Mouse (Mus musculus): ENCODE data around the gene Rgl3. TPM values are rescaled to one million over a fixed set of nuclear protein-coding genes. Genes with fewer than 3 reads are reported as not detected.

Rgl3 gene
- polyA plus RNA-seq, 1 experiment: 11.2 TPM

- Histone ChIP-seq H3ac (ENCODE audit: control insufficient read depth, insufficient read length) (peak overlapping the region; percentile 91), H3K36me3 (ENCODE audit: control insufficient read depth, insufficient read depth) (no peaks in the 10 kb centered on the region), H3K4me3 (peak overlapping the region; percentile 39), H3K27me3 (ENCODE audit: control insufficient read depth, insufficient read depth, insufficient read length) (no peaks in the 10 kb centered on the region), H3K4me2 (ENCODE audit: low read depth) (peak overlapping the region; percentile 60), H3K79me2 (ENCODE audit: control insufficient read depth, insufficient read depth) (no peaks in the 10 kb centered on the region)
- TF ChIP-seq TCF3 (IDR thresholded peaks at IDR 0.05; ENCODE audit: insufficient read length, low read depth): no peak
- TF ChIP-seq USF1 (IDR thresholded peaks at IDR 0.05; ENCODE audit: low read depth): no peak
- TF ChIP-seq CEBPB (IDR thresholded peaks at IDR 0.05; ENCODE audit: insufficient read depth, poor library complexity, severe bottlenecking): no peak
- no peak for TF ChIP-seq TCF12 (IDR thresholded peaks at IDR 0.05; ENCODE audit: insufficient read depth, poor library complexity, severe bottlenecking)
Measured at GRCm38 (mm10) chr9:21954635-21955034, 34.6 kb downstream of the Rgl3 start.

DNA sequence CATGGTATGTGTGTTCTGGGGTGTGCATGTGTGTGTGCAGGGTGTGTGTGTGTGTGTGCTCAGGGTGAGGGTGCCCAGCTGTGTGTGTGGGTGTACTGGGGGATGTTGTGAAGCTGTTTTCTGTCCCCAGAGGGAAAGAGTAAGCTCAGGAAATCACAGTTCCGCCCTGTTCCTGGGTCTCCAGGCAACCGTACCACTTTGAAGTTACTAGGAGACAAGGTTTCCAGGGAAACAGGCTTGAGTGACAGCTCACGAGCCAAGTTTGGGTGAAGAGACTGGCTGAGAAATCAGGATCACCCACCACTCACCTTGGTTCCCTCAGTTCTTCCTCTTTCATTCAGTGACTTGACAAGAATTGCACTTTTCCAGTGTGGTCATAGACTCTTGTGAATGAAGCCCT is 35.6 kb downstream of the Rgl3 start:
- Histone ChIP-seq H3K79me2 (ENCODE audit: control insufficient read depth, insufficient read depth) (no peaks in the 10 kb centered on the region), H3ac (ENCODE audit: control insufficient read depth, insufficient read length) (no peak overlapping the region), H3K4me2 (ENCODE audit: low read depth) (no peak overlapping the region), H3K36me3 (ENCODE audit: control insufficient read depth, insufficient read depth) (no peaks in the 10 kb centered on the region), H3K27me3 (ENCODE audit: control insufficient read depth, insufficient read depth, insufficient read length) (no peaks in the 10 kb centered on the region), H3K4me3 (no peak overlapping the region)
- TF ChIP-seq POLR2A (IDR thresholded peaks at IDR 0.05; ENCODE audit: insufficient read length, low read depth): no peak
- no peak for TF ChIP-seq MYOG (IDR thresholded peaks at IDR 0.05; ENCODE audit: control insufficient read depth in 1 of 3, insufficient read depth in 1 of 3, insufficient read length in 2 of 3, low read depth in 2 of 3)
- no peak for TF ChIP-seq TCF12 (IDR thresholded peaks at IDR 0.05; ENCODE audit: insufficient read depth, poor library complexity, severe bottlenecking)
- TF ChIP-seq MAX (IDR thresholded peaks at IDR 0.05; ENCODE audit: low read depth): no peak
- TF ChIP-seq TCF3 (IDR thresholded peaks at IDR 0.05; ENCODE audit: insufficient read length, low read depth): no peak
- TF ChIP-seq REST (IDR thresholded peaks at IDR 0.05; ENCODE audit: insufficient read depth, insufficient read length): no peak
- no peak for TF ChIP-seq E2F4 (IDR thresholded peaks at IDR 0.05; ENCODE audit: insufficient read depth)
- no peak for TF ChIP-seq MYOD1 (IDR thresholded peaks at IDR 0.05; ENCODE audit: control insufficient read depth in 1 of 3, insufficient read length in 2 of 3, low read depth in 2 of 3)
- TF ChIP-seq CEBPB (IDR thresholded peaks at IDR 0.05; ENCODE audit: insufficient read depth, poor library complexity, severe bottlenecking): no peak
- TF ChIP-seq SRF (IDR thresholded peaks at IDR 0.05; ENCODE audit: control insufficient read depth, insufficient read length, low read depth): no peak
- no peak for TF ChIP-seq USF1 (IDR thresholded peaks at IDR 0.05; ENCODE audit: low read depth)
- TF ChIP-seq POLR2AphosphoS2 (IDR thresholded peaks at IDR 0.05; ENCODE audit: insufficient read length, low read depth): no peak

- Histone ChIP-seq H3K27me3 (ENCODE audit: control insufficient read depth, insufficient read depth, insufficient read length) (no peaks in the 10 kb centered on the region), H3K36me3 (ENCODE audit: control insufficient read depth, insufficient read depth) (no peaks in the 10 kb centered on the region), H3K4me2 (ENCODE audit: low read depth) (no peak overlapping the region), H3K79me2 (ENCODE audit: control insufficient read depth, insufficient read depth) (no peaks in the 10 kb centered on the region), H3K4me3 (no peak overlapping the region), H3ac (ENCODE audit: control insufficient read depth, insufficient read length) (no peak overlapping the region)
- TF ChIP-seq TCF12 (IDR thresholded peaks at IDR 0.05; ENCODE audit: insufficient read depth, poor library complexity, severe bottlenecking): no peak
- no peak for TF ChIP-seq USF1 (IDR thresholded peaks at IDR 0.05; ENCODE audit: low read depth)
Measured at GRCm38 (mm10) chr9:21951977-21952376, 37.3 kb downstream of the Rgl3 start.

DNA sequence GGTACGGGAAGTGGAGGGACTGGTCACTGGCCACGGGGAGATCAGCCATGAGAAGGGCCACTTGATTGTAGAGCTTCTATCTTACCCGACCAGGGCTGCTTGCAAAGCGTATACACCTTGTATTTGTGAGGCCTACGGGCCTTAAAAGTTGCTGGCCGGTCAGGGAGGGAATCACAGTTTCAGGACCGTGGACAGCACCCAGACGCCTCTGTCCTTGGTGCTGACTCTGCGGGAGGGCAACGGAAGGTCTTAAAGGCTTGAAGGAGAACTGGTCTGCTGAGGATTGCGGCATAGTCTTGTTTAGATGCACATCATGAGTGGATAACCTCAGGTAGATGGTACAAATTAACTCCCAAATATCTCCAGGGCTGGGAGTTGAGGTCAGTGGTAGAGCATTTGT is 38.9 kb downstream of the Rgl3 start:
- no peak overlapping the region for H3ac ChIP-seq (ENCODE audit: control insufficient read depth, insufficient read length)
- H3K4me3 ChIP-seq: no peak overlapping the region
- H3K36me3 ChIP-seq (ENCODE audit: control insufficient read depth, insufficient read depth): no peaks in the 10 kb centered on the region
- no peaks in the 10 kb centered on the region for H3K79me2 ChIP-seq (ENCODE audit: control insufficient read depth, insufficient read depth)
- peak; percentile 83 for TF ChIP-seq MAX (IDR thresholded peaks at IDR 0.05; ENCODE audit: low read depth)
- TF ChIP-seq MYOD1 (IDR thresholded peaks at IDR 0.05; ENCODE audit: control insufficient read depth in 1 of 3, insufficient read length in 2 of 3, low read depth in 2 of 3): no peak
- peak; percentile 41 for TF ChIP-seq TCF3 (IDR thresholded peaks at IDR 0.05; ENCODE audit: insufficient read length, low read depth)
- TF ChIP-seq MYOG (IDR thresholded peaks at IDR 0.05; ENCODE audit: control insufficient read depth in 1 of 3, insufficient read depth in 1 of 3, insufficient read length in 2 of 3, low read depth in 2 of 3): no peak
- TF ChIP-seq REST (IDR thresholded peaks at IDR 0.05; ENCODE audit: insufficient read depth, insufficient read length): peak; percentile 100
- no peaks in the 10 kb centered on the region for H3K27me3 ChIP-seq (ENCODE audit: control insufficient read depth, insufficient read depth, insufficient read length)
- H3K4me2 ChIP-seq (ENCODE audit: low read depth): no peak overlapping the region

GRCm38 (mm10) chr9:21948790-21949189 is 40.5 kb downstream of the Rgl3 start:
- H3K4me2 ChIP-seq (ENCODE audit: low read depth): no peak overlapping the region
- TF ChIP-seq POLR2AphosphoS2 (IDR thresholded peaks at IDR 0.05; ENCODE audit: insufficient read length, low read depth) (peak; percentile 41), USF1 (IDR thresholded peaks at IDR 0.05; ENCODE audit: low read depth) (no peak)
- H3K79me2 ChIP-seq (ENCODE audit: control insufficient read depth, insufficient read depth): no peaks in the 10 kb centered on the region
- H3ac ChIP-seq (ENCODE audit: control insufficient read depth, insufficient read length): no peak overlapping the region
- no peaks in the 10 kb centered on the region for H3K27me3 ChIP-seq (ENCODE audit: control insufficient read depth, insufficient read depth, insufficient read length)
- no peak overlapping the region for H3K4me3 ChIP-seq
- H3K36me3 ChIP-seq (ENCODE audit: control insufficient read depth, insufficient read depth): no peaks in the 10 kb centered on the region

DNA sequence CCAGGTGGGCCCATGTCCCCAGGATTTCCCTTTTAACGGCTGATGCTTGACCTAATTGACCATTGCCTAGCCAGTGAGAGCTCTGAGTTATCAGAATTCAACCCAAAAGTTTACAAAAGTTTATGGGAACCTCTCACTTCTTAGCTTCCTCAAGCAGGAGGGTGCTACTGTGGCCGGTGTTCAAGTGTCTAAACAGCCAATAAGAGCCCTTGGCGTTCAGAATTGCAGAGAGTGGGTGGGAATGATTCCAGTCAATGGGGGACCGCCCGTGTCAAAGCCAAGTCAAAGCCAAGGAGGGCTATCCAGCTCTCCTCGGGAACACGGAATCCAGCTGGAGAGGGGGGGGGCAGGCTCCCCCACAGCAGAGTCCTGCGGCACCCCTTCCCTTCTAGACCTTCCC is 41.1 kb downstream of the Rgl3 start:
- Histone ChIP-seq H3K4me3 (no peak overlapping the region), H3ac (ENCODE audit: control insufficient read depth, insufficient read length) (no peak overlapping the region), H3K79me2 (ENCODE audit: control insufficient read depth, insufficient read depth) (no peaks in the 10 kb centered on the region), H3K4me2 (ENCODE audit: low read depth) (no peak overlapping the region), H3K36me3 (ENCODE audit: control insufficient read depth, insufficient read depth) (no peaks in the 10 kb centered on the region), H3K27me3 (ENCODE audit: control insufficient read depth, insufficient read depth, insufficient read length) (no peaks in the 10 kb centered on the region)
- no peak for TF ChIP-seq REST (IDR thresholded peaks at IDR 0.05; ENCODE audit: insufficient read depth, insufficient read length)
- no peak for TF ChIP-seq CEBPB (IDR thresholded peaks at IDR 0.05; ENCODE audit: insufficient read depth, poor library complexity, severe bottlenecking)
- TF ChIP-seq TCF3 (IDR thresholded peaks at IDR 0.05; ENCODE audit: insufficient read length, low read depth): no peak
- no peak for TF ChIP-seq POLR2AphosphoS2 (IDR thresholded peaks at IDR 0.05; ENCODE audit: insufficient read length, low read depth)
- TF ChIP-seq MAX (IDR thresholded peaks at IDR 0.05; ENCODE audit: low read depth): no peak
- no peak for TF ChIP-seq USF1 (IDR thresholded peaks at IDR 0.05; ENCODE audit: low read depth)
- TF ChIP-seq TCF12 (IDR thresholded peaks at IDR 0.05; ENCODE audit: insufficient read depth, poor library complexity, severe bottlenecking): no peak
- no peak for TF ChIP-seq SRF (IDR thresholded peaks at IDR 0.05; ENCODE audit: control insufficient read depth, insufficient read length, low read depth)
- TF ChIP-seq E2F4 (IDR thresholded peaks at IDR 0.05; ENCODE audit: insufficient read depth): no peak
- TF ChIP-seq MYOD1 (IDR thresholded peaks at IDR 0.05; ENCODE audit: control insufficient read depth in 1 of 3, insufficient read length in 2 of 3, low read depth in 2 of 3): no peak
- TF ChIP-seq MYOG (IDR thresholded peaks at IDR 0.05; ENCODE audit: control insufficient read depth in 1 of 3, insufficient read depth in 1 of 3, insufficient read length in 2 of 3, low read depth in 2 of 3): no peak
- TF ChIP-seq POLR2A (IDR thresholded peaks at IDR 0.05; ENCODE audit: insufficient read length, low read depth): no peak

All from myocyte (in vitro differentiated cells).